Mouse (Mus musculus) brain, embryonic 14.5 days (tissue): ENCODE results near the gene Ccnd1.

Experiments used
- CTCF ChIP-seq: fragments of 200-500 bp; IDR thresholded peaks from 2 replicates; pipeline ENCODE4 v1.5.1; 2012; ENCODE audit warnings: inconsistent platforms, mild to moderate bottlenecking, moderate library complexity, borderline replicate concordance; ENCODE audit not compliant: insufficient read depth, insufficient read length; ENCODE audit errors: extremely low read depth
- POLR2A ChIP-seq: fragments of 200-500 bp; IDR thresholded peaks from 2 replicates; pipeline ENCODE4 v1.6.1; 2012; ENCODE audit warnings: mild to moderate bottlenecking, inconsistent platforms, borderline replicate concordance; ENCODE audit not compliant: poor library complexity, insufficient read depth, insufficient read length, severe bottlenecking; ENCODE audit errors: extremely low read depth

- TF ChIP-seq CTCF (no peak), POLR2A (no peak)
Observed at GRCm38 (mm10) chr7:144985100-144985499, 45.4 kb upstream of the Ccnd1 start.
